16 mouse cellular contexts compared by ENCODE assay signal in the genomic region with DNA sequence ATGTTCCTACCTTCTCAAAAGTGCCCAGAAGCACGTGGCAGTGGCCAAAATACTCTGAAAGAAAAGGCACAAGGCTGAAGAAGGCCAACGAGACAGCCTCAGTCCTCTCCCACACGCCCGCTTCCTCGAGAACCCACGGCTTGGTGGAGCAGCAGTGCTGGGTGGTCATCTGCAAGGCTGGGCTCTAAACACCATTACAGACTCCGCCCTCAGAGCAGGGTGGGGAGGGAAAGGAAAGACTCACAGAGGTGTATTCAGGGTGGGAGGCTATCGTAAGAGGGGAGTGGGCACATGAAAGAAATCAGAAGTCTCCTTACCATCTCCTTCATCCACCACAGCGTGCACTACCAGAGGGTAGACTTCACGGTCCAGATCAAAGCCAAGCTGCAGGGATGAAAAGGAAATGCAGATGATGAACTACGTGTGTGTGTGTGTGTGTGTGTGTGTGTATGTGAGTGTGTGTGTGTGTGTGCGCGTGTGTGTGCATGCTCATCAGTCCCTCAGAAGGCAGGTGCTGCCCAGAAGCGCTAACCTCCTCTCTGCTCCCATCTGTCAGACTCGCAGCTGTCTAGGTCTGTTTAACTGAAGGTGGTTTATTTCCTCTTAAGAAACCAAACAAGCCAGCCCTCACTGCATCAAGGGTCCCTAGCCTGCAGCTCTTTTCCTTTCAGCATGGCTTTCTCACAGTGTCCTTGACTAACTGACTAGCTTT. TPM values are rescaled to one million over a fixed set of nuclear protein-coding genes. Genes with fewer than 3 reads are reported as not detected.
DNase-seq lines count a peak whose midpoint lies in the region; ATAC-seq lines count a peak whose summit lies in the region.
"Had no signal": no experiment of that assay in that cellular context is flagged by ENCODE, and none has a peak within 500 bp of the region (broad histone marks: within the 10 kb centered on the region; RNA-seq: fewer than 3 reads in every experiment).

No protein-coding gene starts in this region.

- peaks cover 66% of the 10 kb centered on the region for H3K36me3 ChIP-seq in hindbrain, embryonic 13.5 days
- H3K36me3 ChIP-seq in hindbrain, embryonic 14.5 days (replicated peaks; ENCODE audit: control insufficient read depth, insufficient read depth), result peaks cover 64% of the 10 kb centered on the region
- peaks cover 74% of the 10 kb centered on the region for H3K36me3 ChIP-seq in neural tube, embryonic 13.5 days
- H3K36me3 ChIP-seq in midbrain, embryonic 14.5 days (ENCODE audit: control insufficient read depth, insufficient read depth, low read length), result peaks cover 58% of the 10 kb centered on the region

- ATAC-seq in hindbrain, embryonic 13.5 days (ENCODE audit: low FRiP score), result no peak
- ATAC-seq in hindbrain, embryonic 14.5 days (ENCODE audit: low FRiP score), result no peak
- ATAC-seq in neural tube, embryonic 13.5 days (ENCODE audit: low read depth), result no peak; the same call in 1 of the 2 replicates
- ATAC-seq in midbrain, embryonic 14.5 days (ENCODE audit: low FRiP score, low TSS enrichment), result no peak

- H3K9me3 ChIP-seq in hindbrain, embryonic 13.5 days, result no peaks in the 10 kb centered on the region
- H3K9me3 ChIP-seq in hindbrain, embryonic 14.5 days (ENCODE audit: control insufficient read depth, low read length), result no peaks in the 10 kb centered on the region
- H3K9me3 ChIP-seq in neural tube, embryonic 13.5 days, result no peaks in the 10 kb centered on the region
- no peaks in the 10 kb centered on the region for H3K9me3 ChIP-seq in midbrain, embryonic 14.5 days (ENCODE audit: control insufficient read depth, low read length)
- H3K9me3 ChIP-seq: forebrain, embryonic 10.5 days; midbrain, embryonic 10.5 days had no signal

- H3K27ac ChIP-seq in hindbrain, embryonic 13.5 days, result peak overlapping the region; percentile 60; the same call in 1 of the 2 replicates
- no peak overlapping the region for H3K27ac ChIP-seq in hindbrain, embryonic 14.5 days
- H3K27ac ChIP-seq in neural tube, embryonic 13.5 days (replicated peaks), result peak overlapping the region; percentile 61; the same call in 1 of the 2 replicates
- H3K27ac ChIP-seq in midbrain, embryonic 14.5 days (replicated peaks; ENCODE audit: low read depth, low read length), result no peak overlapping the region
- H3K27ac ChIP-seq: forebrain, embryonic 10.5 days; midbrain, embryonic 10.5 days had no signal

- H3K4me1 ChIP-seq in hindbrain, embryonic 13.5 days (replicated peaks), result peaks cover 20% of the 10 kb centered on the region
- no peaks in the 10 kb centered on the region for H3K4me1 ChIP-seq in hindbrain, embryonic 14.5 days (replicated peaks; ENCODE audit: control insufficient read depth, insufficient read depth, low read length)
- peaks cover 18% of the 10 kb centered on the region for H3K4me1 ChIP-seq in neural tube, embryonic 13.5 days (replicated peaks)
- no peaks in the 10 kb centered on the region for H3K4me1 ChIP-seq in midbrain, embryonic 14.5 days (ENCODE audit: control insufficient read depth, insufficient read depth, low read length)

- H3K9ac ChIP-seq in hindbrain, embryonic 13.5 days, result 0 out of 2 replicates have a peak overlapping the region, but pooled peaks have one; percentile 4
- H3K9ac ChIP-seq in hindbrain, embryonic 14.5 days, result no peak overlapping the region
- H3K9ac ChIP-seq in neural tube, embryonic 13.5 days, result no peak overlapping the region
- no peak overlapping the region for H3K9ac ChIP-seq in midbrain, embryonic 14.5 days (replicated peaks; ENCODE audit: low read length)

- H3K27me3 ChIP-seq in hindbrain, embryonic 13.5 days, result no peaks in the 10 kb centered on the region
- H3K27me3 ChIP-seq in hindbrain, embryonic 14.5 days (ENCODE audit: control insufficient read depth, insufficient read depth, low read length), result no peaks in the 10 kb centered on the region
- no peaks in the 10 kb centered on the region for H3K27me3 ChIP-seq in neural tube, embryonic 13.5 days
- H3K27me3 ChIP-seq in midbrain, embryonic 14.5 days (ENCODE audit: control insufficient read depth, insufficient read depth, low read length), result no peaks in the 10 kb centered on the region

- WGBS in hindbrain, embryonic 13.5 days, result 73% methylated on average over 15 of the region's 15 CpGs
- WGBS in hindbrain, embryonic 14.5 days, result 61% methylated on average over 15 of the region's 15 CpGs
- 63% methylated on average over 15 of the region's 15 CpGs for WGBS in neural tube, embryonic 13.5 days
- 72% methylated on average over 15 of the region's 15 CpGs for WGBS in midbrain, embryonic 14.5 days

- no peak overlapping the region for H3K4me2 ChIP-seq in hindbrain, embryonic 13.5 days
- no peak overlapping the region for H3K4me2 ChIP-seq in hindbrain, embryonic 14.5 days (replicated peaks)
- no peak overlapping the region for H3K4me2 ChIP-seq in neural tube, embryonic 13.5 days
- no peak overlapping the region for H3K4me2 ChIP-seq in midbrain, embryonic 14.5 days (ENCODE audit: low read length)

- no peak for DNase-seq in hindbrain, embryonic 14.5 days (ENCODE audit: low spot score)
- no peak for DNase-seq in neural tube, embryonic 10.5 days (ENCODE audit: extremely low spot score, low spot score)
- DNase-seq in naive thymus-derived CD4-positive, alpha-beta T cell, adult 2 months (ENCODE audit: low read depth), result peak; percentile 53
- peak; percentile 67 for DNase-seq in thymus, postnatal 4 days
- DNase-seq in midbrain, embryonic 14.5 days, result no peak
- no peak for DNase-seq in left cerebral cortex, adult 18-20 months (ENCODE audit: low spot score in 2 of 2)
- DNase-seq: cerebellum, adult 9-10 months; heart, adult 11 months; heart, postnatal 4 days; kidney, adult 2 months; retina, postnatal 1 day; spleen, adult 18-20 months had no signal

- no peak overlapping the region for H3K4me3 ChIP-seq in hindbrain, embryonic 13.5 days
- no peak overlapping the region for H3K4me3 ChIP-seq in hindbrain, embryonic 14.5 days (replicated peaks; ENCODE audit: low read length)
- H3K4me3 ChIP-seq in neural tube, embryonic 13.5 days, result no peak overlapping the region
- H3K4me3 ChIP-seq in midbrain, embryonic 14.5 days (replicated peaks; ENCODE audit: low read depth, low read length), result no peak overlapping the region
- H3K4me3 ChIP-seq: forebrain, embryonic 10.5 days; midbrain, embryonic 10.5 days had no signal

RNA-seq across cellular contexts. Expression of gene Foxj1, which starts 23.9 kb away (rescaled TPM):
- polyA plus RNA-seq in hindbrain, embryonic 13.5 days (2015; fragmentation: Nextera tagmentation; extraction: Ambion mirVana), result 14.2 and 24.3 TPM in 2 replicates
- 13.1 and 16.2 TPM in 2 replicates for polyA plus RNA-seq in hindbrain, embryonic 14.5 days (2014; fragmentation: Nextera tagmentation; extraction: Ambion mirVana)
- polyA plus RNA-seq in neural tube, embryonic 13.5 days (2015; fragmentation: Nextera tagmentation; extraction: Ambion mirVana), result 7.8 and 8.1 TPM in 2 replicates
- 9.2 TPM in 2 replicates for polyA plus RNA-seq in midbrain, embryonic 14.5 days (2014; fragmentation: Nextera tagmentation; extraction: Ambion mirVana)
- total RNA-seq in left cerebral cortex, adult 18-20 months (2021), result 1 to 10 TPM; 3.8 to 3.9 TPM

RNA-seq across cellular contexts. Expression of gene Exoc7, which starts 52.0 kb away (rescaled TPM):
- polyA plus RNA-seq in hindbrain, embryonic 13.5 days (2015; fragmentation: Nextera tagmentation; extraction: Ambion mirVana), result 94.4 and 97.5 TPM in 2 replicates
- polyA plus RNA-seq in hindbrain, embryonic 14.5 days (2014; fragmentation: Nextera tagmentation; extraction: Ambion mirVana), result 115 and 118 TPM in 2 replicates
- 81.5 and 88.7 TPM in 2 replicates for polyA plus RNA-seq in neural tube, embryonic 13.5 days (2015; fragmentation: Nextera tagmentation; extraction: Ambion mirVana)
- 122 and 125 TPM in 2 replicates for polyA plus RNA-seq in midbrain, embryonic 14.5 days (2014; fragmentation: Nextera tagmentation; extraction: Ambion mirVana)
- 100 to 1,000 TPM in 1 of 2 experiments, 10 to 100 TPM in 1; 91.1 to 103 TPM for total RNA-seq in left cerebral cortex, adult 18-20 months (2021)

RNA-seq across cellular contexts. Expression of gene Rnf157, which starts 53.8 kb away (rescaled TPM):
- polyA plus RNA-seq in hindbrain, embryonic 13.5 days (2015; fragmentation: Nextera tagmentation; extraction: Ambion mirVana), result 35.0 and 39.6 TPM in 2 replicates
- 68.5 and 75.5 TPM in 2 replicates for polyA plus RNA-seq in hindbrain, embryonic 14.5 days (2014; fragmentation: Nextera tagmentation; extraction: Ambion mirVana)
- 64.8 and 72.0 TPM in 2 replicates for polyA plus RNA-seq in neural tube, embryonic 13.5 days (2015; fragmentation: Nextera tagmentation; extraction: Ambion mirVana)
- 45.5 and 50.2 TPM in 2 replicates for polyA plus RNA-seq in midbrain, embryonic 14.5 days (2014; fragmentation: Nextera tagmentation; extraction: Ambion mirVana)
- 100 to 1,000 TPM; 256 to 274 TPM for total RNA-seq in left cerebral cortex, adult 18-20 months (2021)

Comparison
In these comparisons a context has a peak if more than half of its experiments do, and no peak if none do; other contexts are left out.
1. H3K27ac ChIP-seq: peak in hindbrain, embryonic 13.5 days (single experiment) and neural tube, embryonic 13.5 days (single experiment); none in hindbrain, embryonic 14.5 days (single experiment) and midbrain, embryonic 14.5 days (single experiment).
2. DNase-seq: peak in naive thymus-derived CD4-positive, alpha-beta T cell, adult 2 months (single experiment) and thymus, postnatal 4 days (single experiment); none in hindbrain, embryonic 14.5 days (single experiment), neural tube, embryonic 10.5 days (single experiment), midbrain, embryonic 14.5 days (single experiment) and left cerebral cortex, adult 18-20 months (0 of 2).